Mouse (Mus musculus) G1E (cell line): ENCODE measurements at regions not wholly inside any gene's neighbourhood (a gene's known extent, or its start where the extent isn't known, plus 50 kb on each side); places are given as distances from the start of the nearest gene placed in this dataset.

Experiments
- ATAC-seq: 2 replicates; pipeline ENCODE4 v1.8.0; 2016; ENCODE audit warnings: mild to moderate bottlenecking; ENCODE audit not compliant: insufficient number of reproducible peaks, poor library complexity, low FRiP score, severe bottlenecking; ENCODE audit errors: extremely low read depth
- DNase-seq: peaks from one replicate; pipeline ENCODE4 v3.0.0; 2012; ENCODE audit warnings: low spot score
- H3K27me3 ChIP-seq: 2 replicates; pipeline ENCODE4 v1.6.1; 2012; ENCODE audit warnings: mild to moderate bottlenecking, low read length, inconsistent platforms; ENCODE audit not compliant: insufficient read depth
- H3K36me3 ChIP-seq: replicated peaks from 2 replicates; pipeline ENCODE3; 2012; ENCODE audit warnings: mild to moderate bottlenecking, inconsistent platforms
- H3K4me1 ChIP-seq: 2 replicates; pipeline ENCODE4 v1.6.1; 2012; ENCODE audit warnings: low read depth, low read length, inconsistent platforms, mixed read lengths; ENCODE audit not compliant: insufficient read depth
- H3K4me3 ChIP-seq: 2 replicates; pipeline ENCODE4 v1.5.1; 2012; ENCODE audit warnings: low read depth, mild to moderate bottlenecking, inconsistent platforms, low read length, moderate library complexity, mixed read lengths
- H3K9me3 ChIP-seq: replicated peaks from 2 replicates; pipeline ENCODE4 v1.6.1; 2012; ENCODE audit warnings: inconsistent platforms
- CTCF ChIP-seq: IDR thresholded peaks from 2 replicates; pipeline ENCODE4 v1.5.1; 2012; ENCODE audit warnings: low read depth, low read length, inconsistent platforms, mixed read lengths
- GATA1 ChIP-seq: IDR thresholded peaks from 2 replicates; pipeline ENCODE4 v1.6.1; 2012; ENCODE audit warnings: borderline replicate concordance, low read length, inconsistent platforms, mixed read lengths
- GATA2 ChIP-seq: IDR thresholded peaks from 2 replicates; pipeline ENCODE4 v1.6.1; 2012; ENCODE audit warnings: low read depth, low read length, inconsistent platforms, borderline replicate concordance
- POLR2AphosphoS5 ChIP-seq: IDR thresholded peaks from 2 replicates; pipeline ENCODE4 v1.6.1; 2012; ENCODE audit warnings: low read depth, low read length, inconsistent platforms; ENCODE audit not compliant: insufficient replicate concordance
- TAL1 ChIP-seq: conservative IDR thresholded peaks from 2 replicates; pipeline ENCODE4 v1.6.1; 2012; ENCODE audit warnings: low read depth, low read length, inconsistent platforms, mixed read lengths

- Histone ChIP-seq H3K36me3 (no peaks in the 10 kb centered on the region), H3K4me3 (no peak overlapping the region), H3K27me3 (no peaks in the 10 kb centered on the region), H3K4me1 (no peaks in the 10 kb centered on the region), H3K9me3 (no peaks in the 10 kb centered on the region)
- peak; percentile 8 for DNase-seq
- TF ChIP-seq POLR2AphosphoS5 (no peak), CTCF (peak; percentile 89)
- no peak for ATAC-seq
Measured at GRCm38 (mm10) chr6:51795300-51795699, 217.0 kb downstream of the Skap2 start.

- H3K4me3 ChIP-seq = no peak overlapping the region
- TF ChIP-seq CTCF = no peak
- no peak for TF ChIP-seq GATA2
- no peak for TF ChIP-seq POLR2AphosphoS5
- TF ChIP-seq TAL1 = no peak
- TF ChIP-seq GATA1 = no peak
- no peaks in the 10 kb centered on the region for H3K9me3 ChIP-seq
- DNase-seq (no peak), ATAC-seq (no peak)
- no peaks in the 10 kb centered on the region for H3K27me3 ChIP-seq
- no peaks in the 10 kb centered on the region for H3K36me3 ChIP-seq
- no peaks in the 10 kb centered on the region for H3K4me1 ChIP-seq
Measured at GRCm38 (mm10) chr6:51798577-51799240, 213.6 kb downstream of the Skap2 start.

GRCm38 (mm10) chr6:51805656-51806055 lies 206.7 kb downstream of the Skap2 start:
- Histone ChIP-seq H3K27me3 (peaks cover 4% of the 10 kb centered on the region; the same call in 1 of the 2 replicates), H3K4me3 (no peak overlapping the region), H3K9me3 (no peaks in the 10 kb centered on the region), H3K4me1 (no peaks in the 10 kb centered on the region), H3K36me3 (no peaks in the 10 kb centered on the region)
- TF ChIP-seq POLR2AphosphoS5 (no peak), GATA1 (no peak), GATA2 (no peak), TAL1 (no peak), CTCF (no peak)
- DNase-seq (no peak), ATAC-seq (no peak)
